Mouse (Mus musculus): Measurements from ENCODE around the gene Apex2.
A peak's percentile ranks its signal among the peaks of the same experiment; 100 is the strongest.
"Not testable (repeated sequence)": the region's sequence is repeated elsewhere in the genome, so short reads cannot be mapped to it uniquely, and the experiment has no call there.

Gene Apex2

DNA sequence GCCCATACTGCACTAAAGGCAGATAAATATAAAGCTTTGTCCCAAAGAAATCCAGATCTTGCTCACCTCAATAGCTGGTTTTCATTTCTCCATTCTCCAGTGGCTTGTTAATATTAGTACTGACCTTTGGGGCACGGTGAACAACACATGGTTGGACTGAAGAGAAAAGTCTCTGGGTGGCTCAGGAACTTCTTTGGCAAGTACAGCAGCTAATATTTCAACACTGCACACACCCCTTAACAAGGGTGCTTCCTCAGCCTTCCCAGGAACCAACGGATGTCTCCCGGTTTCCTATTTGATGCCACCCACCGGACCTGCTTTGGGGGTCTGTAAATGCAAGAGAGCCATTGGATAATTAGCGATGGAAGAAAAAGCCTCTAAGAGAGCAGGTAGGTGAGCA, at the start of gene Apex2:
TSS of gene Apex2 (minus strand) at position 173 of the 400 bp plus-strand sequence.
- DNase-seq: no peak

DNA sequence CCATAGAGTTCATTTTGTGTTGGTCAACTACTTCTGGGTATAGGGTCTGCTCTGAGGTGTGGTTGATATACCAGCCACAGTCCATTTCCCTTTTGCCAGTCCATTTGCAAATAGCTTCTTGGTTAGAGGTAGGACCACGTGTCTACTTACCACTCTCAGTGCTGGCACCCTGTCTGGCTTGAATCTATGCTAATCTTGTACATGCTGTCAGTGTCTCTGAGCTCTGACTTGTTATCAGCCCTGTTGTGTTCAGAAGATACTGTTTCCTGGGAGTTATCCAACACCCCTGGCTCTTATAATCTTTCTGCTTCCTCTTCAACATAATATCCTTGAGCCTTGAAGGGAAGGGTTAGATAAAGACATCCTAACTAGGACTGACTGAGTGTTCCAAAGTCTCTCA, 46.8 kb upstream of the Apex2 start:
- no peak for DNase-seq

DNA sequence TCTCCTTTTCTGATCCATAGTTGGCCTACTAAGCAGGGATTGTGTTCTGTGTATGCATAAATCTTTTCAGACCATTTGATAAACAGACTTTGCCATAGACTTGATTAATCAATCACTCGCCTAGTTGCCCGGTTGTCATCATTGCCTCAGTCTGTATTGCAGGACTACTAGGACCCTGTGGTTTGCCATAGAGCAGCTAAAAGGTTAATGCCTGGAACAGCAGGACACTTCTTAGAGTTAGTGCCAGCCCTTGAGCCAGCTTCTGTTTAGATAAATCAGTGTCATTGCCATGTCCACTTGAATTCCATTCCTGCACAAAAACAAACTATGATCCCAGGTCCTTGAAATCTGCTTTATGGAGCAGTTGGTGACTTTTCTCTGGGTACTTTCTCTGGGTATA, 9.2 kb upstream of the Apex2 start:
- no peak for DNase-seq

DNA sequence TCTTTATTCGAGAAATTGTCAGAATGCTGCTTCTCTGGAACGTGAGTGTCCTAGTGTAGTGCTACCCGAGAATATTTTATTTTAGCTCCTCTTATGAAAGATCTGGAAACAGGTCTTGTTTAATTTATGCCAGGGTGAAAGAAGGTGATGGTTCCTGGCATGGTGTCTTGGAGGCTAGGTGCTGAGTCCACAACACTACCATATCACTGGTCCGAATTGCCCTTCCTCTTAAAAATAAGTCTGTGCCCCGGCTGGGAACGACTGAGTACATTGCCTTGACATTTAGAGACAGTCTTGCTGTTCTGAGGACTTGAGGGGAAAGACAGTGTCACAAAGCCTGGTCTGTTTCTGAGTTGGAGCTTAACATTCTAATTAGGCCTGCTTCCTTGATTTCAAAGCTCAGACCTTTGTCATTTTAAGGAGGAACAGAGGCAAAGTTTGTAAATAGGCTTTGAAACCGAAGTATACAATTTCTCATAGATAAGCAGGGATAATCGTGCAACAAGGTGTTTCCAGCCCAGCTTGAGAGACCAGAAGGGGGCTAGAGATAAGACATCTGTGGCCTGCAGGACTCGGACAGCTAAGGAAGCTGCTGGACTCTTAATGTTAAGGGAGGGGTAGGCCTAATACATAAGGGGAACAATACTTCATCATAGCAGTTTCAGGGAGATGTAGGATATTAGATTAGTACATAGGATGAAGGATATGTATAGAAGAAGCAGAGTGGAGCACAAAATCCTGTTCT, 5.5 kb upstream of the Apex2 start:
- DNase-seq: no peak

DNA sequence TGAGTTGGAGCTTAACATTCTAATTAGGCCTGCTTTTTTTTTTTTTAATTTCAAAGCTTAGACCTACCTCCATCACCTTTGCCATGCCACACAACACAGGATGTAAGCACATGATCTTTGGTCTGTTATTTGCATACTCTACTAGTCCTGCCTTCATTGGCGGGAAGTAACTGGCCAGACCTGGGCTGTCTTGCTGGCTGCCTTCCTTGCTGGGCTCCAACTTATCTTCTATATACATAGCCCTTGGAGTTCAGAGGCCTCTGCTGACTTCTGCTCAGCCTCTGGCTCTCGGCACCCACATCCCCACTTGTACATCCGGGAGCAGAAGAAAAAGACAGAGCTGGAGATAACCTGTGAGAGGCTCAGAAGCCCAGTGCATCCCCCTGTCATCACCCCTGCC, 4.5 kb upstream of the Apex2 start:
- no peak for DNase-seq

DNA sequence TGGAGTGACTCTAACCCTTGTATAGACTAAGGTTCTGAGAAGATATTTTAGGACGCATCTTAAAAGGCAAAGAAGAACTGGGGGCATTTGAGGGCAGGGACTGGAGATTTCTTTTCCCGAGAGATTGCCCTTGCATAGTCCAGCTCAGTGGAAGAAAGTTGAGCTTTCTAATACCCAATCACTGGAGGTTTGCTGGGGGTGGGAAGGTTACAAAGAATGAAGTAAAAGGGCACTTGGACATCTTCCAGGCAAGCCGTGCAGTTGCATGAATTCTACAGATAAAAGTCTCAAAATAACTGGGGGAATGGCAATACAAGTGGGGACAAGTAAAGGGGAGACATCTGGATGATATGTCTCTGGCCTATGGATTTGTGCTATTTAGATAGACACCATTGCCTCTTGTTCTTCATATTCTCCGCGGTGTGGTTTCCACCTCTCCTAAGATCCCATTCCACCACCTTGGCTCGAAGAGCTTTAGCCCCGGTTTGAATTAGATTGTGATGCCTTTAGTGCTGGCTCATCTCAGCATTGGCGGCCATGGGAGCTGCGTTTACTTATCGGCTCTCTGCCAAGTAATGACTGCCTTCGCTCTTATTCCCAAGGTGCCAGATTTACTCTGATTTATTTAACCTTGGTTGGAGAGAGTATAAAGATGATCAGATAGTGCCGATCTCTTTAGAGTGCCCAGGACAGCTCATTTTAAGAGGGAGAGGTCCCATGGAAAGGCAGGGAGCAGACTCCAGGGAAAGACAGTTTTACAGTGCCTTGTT, 3.8 kb upstream of the Apex2 start:
- no peak for DNase-seq

DNA sequence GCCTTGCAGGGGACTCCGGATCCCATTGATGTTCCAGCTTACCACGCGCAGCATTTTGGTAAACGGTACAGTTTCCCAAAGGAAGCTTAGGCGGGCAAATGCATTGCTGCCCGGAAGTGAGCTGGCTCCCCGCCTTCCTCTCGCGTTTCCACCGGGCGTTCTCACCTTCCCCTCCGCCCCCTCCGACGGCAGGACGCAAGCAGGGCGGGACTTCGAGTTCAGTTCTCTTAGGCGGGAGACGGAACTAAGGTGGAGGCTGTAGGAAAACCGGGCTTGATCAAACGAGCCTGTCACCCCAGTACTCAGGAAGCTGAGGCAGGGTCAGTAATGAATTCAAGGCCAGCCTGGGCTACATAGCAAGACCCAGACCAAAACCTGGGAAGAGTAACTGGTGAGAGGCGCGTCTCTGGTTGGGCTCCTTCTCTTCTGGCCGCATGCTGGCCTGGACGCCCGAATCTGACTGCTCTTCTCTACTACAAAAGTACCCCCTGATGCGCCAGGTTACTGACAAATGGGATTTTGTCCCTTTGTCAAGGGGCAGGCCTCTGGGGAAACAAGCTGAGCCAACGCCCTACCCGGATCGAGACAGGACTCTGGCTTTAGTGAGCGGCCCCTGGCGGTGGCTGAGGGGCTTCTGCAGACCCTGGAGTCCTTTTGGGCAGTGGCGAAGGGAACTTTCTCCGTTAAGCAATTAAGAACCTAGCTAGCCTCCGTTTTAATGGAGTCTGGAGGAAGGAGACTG, 1.5 kb downstream of the Apex2 start, which contains the start of gene Pfkfb1:
TSS of gene Pfkfb1 (plus strand) at position 207 of the 742 bp plus-strand sequence.
- peak; percentile 81 for DNase-seq

DNA sequence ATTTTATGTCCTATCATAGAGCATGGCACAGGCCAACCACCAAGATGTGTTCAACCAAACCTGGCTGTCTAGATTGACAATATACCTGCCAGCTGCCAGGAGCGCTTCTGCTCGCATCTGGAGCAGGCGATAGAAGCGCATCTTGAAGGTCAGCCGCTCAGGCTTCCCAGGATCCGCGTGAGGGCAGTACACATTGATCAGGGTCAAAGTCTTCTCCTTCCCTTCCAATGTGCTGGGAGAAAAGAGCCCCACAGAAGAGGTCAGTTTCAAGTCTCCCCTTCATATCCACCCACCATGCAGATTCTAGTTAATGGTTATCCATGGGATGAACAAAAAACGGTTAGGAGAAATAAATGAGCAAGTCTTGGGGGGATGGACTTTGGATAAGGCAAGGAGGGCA, 4.6 kb downstream of the Apex2 start:
- no peak for DNase-seq

DNA sequence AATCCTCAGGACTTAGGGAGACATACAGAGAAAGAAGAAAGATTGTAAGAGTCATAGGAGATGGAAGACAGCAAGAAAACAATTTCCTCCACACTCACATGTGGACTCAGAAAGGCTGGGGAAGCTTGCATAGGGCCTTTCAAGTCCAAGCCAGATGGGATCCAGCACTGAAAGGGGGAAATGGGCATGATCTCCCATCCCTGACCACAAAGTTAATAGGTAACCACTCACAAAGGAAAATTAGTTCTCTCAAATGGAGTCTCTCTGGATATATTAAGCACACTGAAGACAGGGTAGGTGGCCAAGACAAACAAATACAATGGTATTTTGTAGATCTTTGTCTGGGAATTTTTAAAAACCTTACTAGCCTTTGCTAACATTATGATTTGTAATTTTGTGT, 7.7 kb downstream of the Apex2 start:
- DNase-seq: no peak

DNA sequence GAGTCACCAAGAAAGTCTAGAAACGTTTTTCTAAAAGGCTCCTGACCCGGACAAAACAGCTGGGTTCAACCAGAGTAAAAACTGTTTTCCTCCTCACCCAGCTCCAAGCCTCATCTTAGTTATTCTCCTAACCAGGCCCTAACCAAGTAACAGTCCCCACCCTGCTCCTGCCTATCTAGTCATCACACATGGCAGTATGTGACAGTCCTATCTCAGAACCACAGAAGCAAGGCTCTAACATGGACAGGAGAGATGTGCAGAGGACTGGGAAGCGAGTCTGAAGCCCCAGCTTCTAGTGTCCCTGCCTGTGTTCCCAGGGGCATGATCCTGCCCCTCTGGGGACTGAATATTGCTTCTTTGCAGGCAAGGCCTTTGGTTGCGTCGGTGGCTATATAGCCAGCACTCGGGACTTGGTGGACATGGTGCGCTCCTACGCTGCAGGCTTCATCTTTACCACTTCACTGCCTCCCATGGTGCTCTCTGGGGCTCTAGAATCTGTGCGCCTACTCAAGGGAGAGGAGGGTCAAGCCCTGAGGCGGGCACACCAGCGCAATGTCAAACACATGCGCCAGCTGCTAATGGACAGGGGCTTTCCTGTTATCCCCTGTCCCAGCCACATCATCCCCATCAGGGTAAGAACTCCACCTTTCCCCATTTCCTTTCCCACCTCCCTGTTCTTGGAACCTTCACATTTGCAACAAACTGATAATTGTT, 24.9 kb downstream of the Apex2 start:
- no peak for DNase-seq

DNA sequence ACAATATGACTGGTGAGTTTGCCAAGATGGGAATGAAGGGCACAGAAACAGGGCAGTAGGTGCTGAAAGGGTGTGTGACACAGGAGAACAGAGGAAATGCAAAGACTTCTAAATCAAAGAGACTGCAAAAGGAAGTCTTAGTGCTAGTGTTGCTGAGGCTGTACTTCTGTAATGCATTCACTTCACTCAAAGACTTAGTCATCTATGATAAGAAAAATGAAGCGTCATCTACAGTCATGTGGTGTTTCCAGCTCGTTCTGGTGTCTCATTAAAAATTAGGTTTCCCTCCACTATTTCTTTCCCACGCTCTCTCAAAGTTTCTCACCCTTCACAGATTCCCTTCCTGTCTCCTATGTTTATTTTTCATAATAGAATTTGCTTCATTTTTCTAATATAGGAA, 35.6 kb downstream of the Apex2 start:
- DNase-seq: no peak

DNA sequence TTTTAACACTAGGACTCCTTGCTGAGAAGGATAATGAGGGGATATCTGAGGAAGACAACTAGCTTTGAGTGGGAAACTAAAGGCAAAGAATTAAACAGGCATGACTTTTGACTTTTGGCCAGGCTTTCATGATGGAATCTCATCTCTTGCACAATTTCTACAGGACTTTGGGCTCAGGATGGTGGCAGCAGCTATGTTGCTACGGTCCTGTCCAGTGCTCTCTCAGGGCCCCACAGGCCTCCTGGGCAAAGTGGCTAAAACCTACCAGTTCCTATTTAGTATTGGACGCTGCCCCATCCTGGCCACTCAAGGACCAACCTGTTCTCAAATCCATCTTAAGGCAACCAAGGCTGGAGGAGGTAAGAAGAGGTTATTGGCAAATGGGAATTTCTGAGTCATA, 37.7 kb downstream of the Apex2 start:
- DNase-seq: no peak

DNA sequence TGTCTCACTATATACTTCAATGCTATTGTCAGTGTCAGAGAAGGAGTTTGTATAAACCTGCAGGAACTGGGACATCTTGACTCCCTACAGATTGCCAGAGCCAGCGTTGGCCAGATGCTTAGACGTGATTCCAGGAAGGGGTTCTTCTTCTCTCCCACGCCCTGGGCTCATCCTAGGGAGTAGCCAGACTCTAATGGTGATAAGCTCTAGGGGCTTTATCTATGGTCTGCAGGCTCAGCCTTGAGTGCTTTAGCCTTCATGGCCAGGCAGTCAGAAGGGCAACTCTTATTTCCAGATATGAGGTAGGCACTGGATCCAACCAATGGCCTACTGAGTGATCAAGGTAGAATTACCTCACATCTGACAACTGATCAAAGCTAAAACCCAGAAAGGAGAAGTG, 40.0 kb downstream of the Apex2 start:
- DNase-seq: no peak

DNA sequence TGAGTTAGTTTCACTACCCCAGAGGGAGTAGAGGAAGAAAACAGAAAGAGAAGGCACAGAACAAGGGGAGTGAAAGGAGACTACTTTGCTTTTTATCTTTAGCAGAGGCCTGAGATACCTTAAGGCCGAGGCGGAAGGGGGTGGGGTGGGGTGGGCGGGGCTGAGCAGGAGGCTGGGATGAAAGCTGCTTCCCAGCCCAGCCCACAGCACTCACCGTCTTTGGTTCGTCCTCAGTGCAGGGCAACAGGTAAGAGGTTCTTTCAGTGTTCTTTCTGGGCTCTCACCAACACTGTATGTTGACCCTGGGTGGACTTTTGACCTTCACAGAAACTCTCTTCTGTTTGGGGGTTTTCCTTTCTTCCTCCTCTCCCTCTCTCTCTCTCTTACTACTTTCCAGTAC, 42.4 kb downstream of the Apex2 start, which contains the start of gene Alas2:
TSS of gene Alas2 (plus strand) at position 137 of the 400 bp plus-strand sequence.
- no peak for DNase-seq

DNA sequence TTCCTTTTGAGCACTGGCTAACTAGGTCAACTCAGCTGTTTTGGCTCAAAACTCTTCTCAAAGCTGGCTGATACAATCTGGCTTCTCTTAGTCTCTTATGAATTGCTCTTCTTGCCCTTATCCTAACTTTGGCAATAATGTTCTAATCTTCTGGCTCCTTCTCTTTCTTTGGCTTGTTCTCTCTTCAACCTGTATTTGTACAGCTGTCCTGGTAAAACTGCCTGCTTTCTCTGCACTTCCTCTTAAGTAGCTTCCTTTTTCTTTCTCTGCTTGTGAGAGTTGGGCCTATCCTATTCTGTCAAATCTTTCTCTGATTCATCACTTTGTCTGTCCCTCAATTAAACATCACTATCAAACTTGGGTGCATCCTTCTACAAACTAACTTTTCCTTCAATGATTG, 48.0 kb downstream of the Apex2 start:
- DNase-seq: no peak

DNA sequence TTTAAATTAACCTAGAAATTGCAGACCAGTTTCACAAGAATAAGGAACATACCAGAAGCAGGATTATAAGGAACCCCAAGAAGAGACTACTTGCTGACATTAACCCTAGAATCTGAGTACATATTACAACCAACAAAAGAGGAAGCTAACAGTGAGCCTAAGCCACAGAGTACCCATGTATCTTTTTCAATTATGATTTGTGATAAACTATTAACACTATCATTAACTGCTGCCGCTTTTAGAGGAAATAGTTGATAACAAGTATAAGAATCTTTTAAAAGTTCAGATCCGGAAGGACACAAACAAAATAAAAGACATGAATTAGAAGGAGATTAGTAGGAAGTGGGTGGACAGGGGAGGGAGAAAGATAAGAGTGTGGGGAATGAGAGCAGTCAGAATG, 49.6 kb downstream of the Apex2 start:
- DNase-seq: no peak

DNA sequence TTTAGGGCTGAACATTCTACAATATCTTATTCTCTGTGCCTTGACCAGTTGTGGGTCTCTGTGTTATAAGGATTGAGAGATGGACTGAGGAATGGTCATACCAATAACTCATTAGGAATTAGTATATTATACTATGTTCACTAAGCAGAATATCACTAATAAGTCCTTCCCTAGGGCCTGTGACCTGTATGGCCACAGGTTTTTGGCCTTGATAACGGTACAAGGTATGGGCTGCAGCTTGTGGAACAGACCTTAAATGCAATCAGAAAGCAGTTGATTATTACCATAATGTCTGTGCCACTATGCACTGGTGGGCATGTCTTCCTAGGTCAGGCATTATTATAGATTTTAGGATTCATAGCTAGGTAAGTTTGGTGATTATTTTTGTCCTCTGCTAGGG, 73.2 kb downstream of the Apex2 start:
- DNase-seq: no peak

DNA sequence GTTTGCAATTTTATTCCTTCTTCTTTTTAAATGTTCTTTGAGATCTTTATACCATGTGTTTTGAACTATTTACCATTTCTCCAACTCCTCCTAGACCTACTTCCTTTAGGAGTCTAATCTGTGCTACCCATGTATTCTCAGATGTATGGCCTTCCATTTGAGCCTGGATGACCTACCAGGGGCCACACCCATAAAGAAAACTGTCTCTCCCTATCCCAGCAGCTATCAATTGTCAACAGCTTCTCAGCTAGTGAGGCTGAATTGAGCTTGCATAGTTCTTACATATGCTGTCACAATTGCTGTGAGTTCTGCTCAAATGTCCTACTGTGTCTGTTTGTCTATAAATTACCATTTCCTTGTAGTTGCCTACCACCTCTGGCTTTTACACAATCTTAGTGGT, 73.7 kb downstream of the Apex2 start:
- DNase-seq: no peak

DNA sequence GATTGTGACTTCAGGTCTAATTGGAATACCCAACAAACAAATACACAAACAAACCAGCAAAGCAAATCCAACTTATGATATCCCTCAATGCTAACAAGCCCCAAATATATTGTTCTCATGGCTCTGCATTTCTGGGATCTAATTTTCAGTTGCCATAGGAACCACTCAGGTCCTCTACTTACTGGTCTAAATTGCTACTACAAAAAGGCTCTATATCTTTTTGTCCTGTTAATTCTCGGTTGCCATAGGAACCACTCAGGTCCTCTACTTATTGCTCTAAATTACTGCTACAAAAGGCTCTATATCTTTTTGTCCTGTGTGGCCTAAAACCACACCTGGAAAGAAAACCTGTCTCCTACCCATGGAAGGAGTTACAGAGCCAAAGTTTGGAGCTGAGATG, 75.5 kb downstream of the Apex2 start:
- DNase-seq: no peak

DNA sequence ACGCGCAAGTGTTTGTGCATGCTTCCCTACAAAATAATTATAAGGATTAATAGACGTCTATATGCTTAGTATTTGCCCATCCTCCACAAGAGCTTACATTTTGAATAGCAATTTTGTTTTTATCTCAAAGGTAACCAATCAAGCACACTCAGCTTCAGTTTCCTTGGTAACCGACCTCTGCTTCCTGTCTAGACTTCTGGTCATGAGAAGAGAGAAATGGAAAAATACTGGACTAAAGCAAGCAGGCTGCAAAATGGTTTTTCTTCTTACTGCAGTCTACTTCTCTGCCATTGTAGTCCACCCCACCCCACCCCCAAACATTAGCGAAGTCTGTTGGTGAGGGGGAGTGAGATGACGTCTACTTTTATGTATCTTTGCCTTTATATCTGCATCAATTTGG, 78.4 kb downstream of the Apex2 start:
- DNase-seq: no peak

DNA sequence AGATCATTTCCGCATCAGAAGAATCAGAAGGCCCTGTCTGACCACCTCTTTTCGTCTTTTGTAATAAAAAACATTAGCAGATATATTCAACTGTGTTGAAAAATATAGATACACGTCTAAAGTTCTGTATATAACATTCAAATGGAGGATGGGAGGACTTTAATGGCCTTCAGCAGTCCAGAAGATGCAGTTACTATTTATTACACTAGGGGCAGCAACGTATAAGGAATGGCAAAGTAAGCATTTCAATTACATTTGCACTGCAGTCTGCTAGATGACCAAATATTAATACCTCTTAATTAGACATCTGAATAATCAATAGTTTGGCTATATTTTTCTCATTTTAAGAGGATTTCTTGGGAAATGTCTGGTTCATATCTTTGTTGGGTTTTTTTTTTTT, 79.0 kb downstream of the Apex2 start:
- DNase-seq: peak; percentile 36

DNA sequence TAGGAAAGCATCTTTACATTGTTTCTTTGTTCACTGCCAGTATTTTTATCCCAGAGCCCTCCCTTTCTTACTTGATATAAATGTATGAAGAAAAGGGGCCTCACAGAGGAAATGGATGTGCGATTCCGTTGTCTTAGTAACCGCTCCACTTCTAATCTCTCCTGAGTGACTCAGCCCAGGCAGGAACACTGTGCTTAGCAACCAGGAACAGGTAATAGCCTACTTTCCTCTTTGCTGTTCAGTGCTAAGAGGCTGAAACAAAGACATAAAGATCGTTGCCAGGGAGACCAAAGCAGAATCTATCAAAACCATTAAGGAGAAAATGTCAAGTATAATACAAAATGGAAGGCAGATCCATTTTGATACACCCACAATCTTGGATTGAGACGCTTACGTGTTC, 81.0 kb downstream of the Apex2 start:
- DNase-seq: no peak

DNA sequence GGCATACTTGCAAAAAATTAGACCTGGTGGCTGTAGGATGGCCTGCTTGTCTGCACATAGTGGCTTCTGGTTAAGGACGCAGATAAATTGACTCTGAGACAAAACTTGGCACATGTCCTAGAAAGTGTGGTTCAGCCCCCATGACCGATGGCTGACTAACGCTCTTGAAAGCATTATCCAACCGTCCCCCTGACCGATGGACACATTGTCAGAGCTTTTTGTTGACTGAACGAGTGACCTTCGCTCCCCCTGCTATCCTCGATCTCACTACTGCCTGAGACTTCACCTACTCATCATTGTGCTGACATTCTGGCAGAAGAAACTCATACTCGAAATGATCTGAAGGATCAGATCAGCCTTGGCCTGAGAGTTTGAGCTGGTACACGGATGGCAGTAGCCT, 101.9 kb downstream of the Apex2 start:
- DNase-seq: not testable (repeated sequence)
